Mouse (Mus musculus) adrenal gland, postnatal 4 days (tissue): ENCODE measurements around the gene Nt5dc2. TPM values are rescaled to one million over a fixed set of nuclear protein-coding genes. Genes with fewer than 3 reads are reported as not detected.

Experiments used
- DNase-seq, 2 experiments: peaks; one replicate each; pipeline ENCODE4 v3.0.0; 2021 to 2022; ENCODE audit warnings: low spot score in 2 of 2, mixed read lengths in 2 of 2
- total RNA-seq, 2 experiments: library from RNA; stranded (reverse); gene quantifications; 2 replicates each; pipeline ENCODE4 v1.2.3; 2021

Nt5dc2 gene
- total RNA-seq, 2 experiments from 2014 or later, result 82.1 to 84.4 TPM

DNA sequence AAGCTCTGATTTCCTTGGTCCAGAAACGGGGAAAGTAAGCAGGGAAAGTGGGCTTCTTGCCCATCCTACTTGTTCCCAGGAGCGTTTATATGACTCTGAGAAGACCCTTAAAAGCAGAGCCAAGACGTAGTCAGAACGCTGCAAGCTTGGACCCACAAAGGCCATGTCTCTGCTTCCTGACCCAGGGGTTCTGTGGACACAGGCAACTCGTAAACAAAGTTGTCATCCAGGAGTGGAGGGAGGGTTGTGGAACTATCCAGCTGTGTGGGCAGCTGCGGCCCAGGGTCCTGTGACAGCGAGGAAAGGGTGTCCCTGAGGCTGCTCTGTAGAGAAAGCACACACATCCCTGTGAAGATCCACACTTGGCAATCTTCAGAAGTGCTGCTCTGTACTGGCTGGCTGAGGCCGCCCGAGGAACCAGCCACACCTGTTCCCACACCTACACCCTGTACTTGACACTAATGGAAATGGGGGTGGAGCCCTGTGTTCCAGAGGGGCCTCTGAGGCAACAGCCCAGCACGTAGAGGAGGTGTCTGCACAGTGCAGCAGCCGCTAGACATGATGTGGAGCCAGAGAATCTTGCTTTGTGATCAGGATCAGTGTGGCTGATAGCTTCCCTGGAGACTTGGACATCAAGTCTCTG lies 2.3 kb downstream of the Nt5dc2 start:
- DNase-seq, result no peak

DNA sequence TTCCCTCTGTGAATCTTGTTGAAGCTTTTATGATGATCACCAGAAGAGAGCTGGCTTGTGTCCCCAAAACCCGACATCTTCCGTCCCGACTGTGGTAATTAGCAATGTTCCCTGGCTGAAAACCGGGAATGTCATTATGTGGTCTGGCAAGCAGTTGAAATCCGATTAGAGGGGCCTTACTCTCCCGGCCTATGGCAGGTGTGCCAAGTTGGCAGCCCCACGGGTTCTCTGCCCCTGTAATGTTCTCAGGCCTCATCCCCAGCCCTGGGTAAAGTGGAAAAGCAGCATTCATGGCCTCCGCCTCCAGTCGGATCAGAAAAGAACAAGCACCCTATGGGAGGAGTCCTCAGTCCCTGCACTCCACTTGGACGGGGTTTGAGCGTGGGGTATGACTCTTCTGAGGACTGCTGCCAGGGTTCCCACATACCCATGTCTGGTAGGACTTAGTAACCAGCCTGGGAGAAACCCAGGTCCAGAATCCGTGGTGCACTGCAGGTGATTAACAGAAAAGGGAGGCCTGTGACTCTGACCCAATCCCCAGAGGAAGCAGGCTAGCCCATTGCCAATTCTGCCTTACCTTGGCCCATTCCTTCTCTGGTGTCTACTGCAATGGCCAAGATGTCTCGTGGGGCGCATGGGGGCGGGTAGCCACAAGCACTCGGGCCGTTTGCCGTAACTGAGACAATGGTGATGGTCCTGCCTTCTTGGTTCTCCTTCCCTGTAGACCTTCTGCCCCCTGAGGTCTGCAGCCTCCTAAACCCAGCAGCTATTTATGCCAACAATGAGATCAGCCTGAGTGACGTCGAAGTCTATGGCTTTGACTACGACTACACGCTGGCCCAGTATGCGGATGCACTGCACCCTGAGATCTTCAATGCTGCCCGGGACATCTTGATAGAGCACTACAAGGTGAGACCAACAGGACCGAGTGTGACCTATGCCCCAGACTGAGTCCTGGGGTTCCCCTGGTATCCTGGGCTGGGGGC lies 3.5 kb downstream of the Nt5dc2 start:
- DNase-seq, result no peak

- DNase-seq, result no peak
Observed at GRCm38 (mm10) chr14:31135495-31136410, 4.9 kb downstream of the Nt5dc2 start.

DNA sequence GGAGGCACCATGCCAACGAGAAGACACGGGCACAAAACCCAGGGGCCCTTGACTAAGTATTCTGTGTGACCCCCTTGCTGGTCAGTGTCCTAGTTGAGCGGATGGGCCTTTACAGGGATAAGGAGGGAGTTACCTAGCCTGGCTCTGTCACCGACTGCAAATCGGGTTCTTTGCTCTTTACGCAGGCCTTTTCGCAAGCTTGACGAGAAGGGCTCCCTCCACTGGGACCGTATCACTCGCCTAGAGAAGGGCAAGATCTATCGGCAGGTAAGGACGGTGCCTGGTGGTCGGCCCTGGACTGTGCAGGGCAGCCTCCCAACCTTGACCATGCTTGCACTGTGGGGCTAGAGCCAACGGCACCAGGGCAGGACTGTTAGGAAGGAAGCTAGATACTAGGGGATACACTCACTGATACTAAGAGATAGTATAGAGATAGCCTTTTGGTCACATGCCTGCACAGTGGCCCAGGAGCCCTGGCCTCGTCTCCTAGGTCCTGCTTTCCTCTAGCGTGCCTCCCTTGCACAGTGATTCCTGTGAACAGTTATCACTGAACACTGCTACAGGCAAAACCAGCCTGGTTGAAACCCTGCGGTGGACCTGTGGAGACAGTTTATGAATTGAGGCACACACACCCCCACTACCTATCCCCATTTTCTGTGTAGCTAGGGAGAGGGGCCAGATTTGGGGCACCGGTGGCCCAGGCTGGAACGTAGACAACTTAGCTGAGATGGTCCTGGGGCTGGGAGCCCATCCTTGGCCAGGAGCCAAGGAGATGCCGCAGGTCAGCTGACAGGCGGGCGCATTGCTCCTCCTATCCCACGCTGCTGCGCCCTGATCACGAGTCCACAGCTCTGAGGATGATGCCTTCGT lies 5.8 kb downstream of the Nt5dc2 start:
- no peak for DNase-seq

GRCm38 (mm10) chr14:31137281-31137595 lies 6.4 kb downstream of the Nt5dc2 start:
- DNase-seq, result no peak

GRCm38 (mm10) chr14:31137791-31138190 lies 6.9 kb downstream of the Nt5dc2 start:
- DNase-seq, result no peak

DNA sequence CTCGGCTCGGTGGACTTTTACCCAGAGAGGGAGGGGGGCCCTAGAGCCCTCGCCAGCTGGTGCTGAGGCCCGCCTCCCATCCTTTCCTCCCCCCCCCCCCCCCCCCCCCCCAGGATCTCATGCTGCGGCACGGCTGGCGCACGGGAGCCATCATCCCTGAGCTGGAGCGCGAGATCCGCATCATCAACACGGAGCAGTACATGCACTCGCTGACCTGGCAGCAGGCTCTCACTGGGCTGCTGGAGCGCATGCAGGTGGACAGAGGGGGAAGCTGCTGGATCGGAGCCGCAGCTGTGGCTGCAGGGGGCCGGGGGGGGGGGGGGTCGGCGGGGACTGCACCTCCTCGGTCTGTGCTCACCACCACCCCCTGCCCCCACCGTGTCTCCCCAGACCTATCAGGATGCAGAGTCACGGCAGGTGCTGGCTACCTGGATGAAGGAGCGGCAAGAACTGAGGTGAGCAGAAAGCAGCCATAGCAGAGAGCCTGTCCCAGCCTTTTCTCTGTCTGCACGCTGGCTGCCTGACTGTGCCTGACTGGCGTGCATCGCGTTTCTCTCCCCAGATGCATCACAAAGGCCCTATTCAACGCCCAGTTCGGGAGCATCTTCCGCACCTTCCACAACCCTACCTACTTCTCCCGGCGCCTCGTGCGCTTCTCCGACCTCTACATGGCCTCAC lies 7.5 kb downstream of the Nt5dc2 start:
- DNase-seq, result no peak

GRCm38 (mm10) chr14:31138897-31139429 lies 8.1 kb downstream of the Nt5dc2 start:
- DNase-seq, result no peak

GRCm38 (mm10) chr14:31139666-31140065 lies 8.8 kb downstream of the Nt5dc2 start:
- DNase-seq, result no peak

- no peak for DNase-seq
Observed at GRCm38 (mm10) chr14:31140141-31140540, 9.3 kb downstream of the Nt5dc2 start.

GRCm38 (mm10) chr14:31141011-31141410 lies 10.2 kb downstream of the Nt5dc2 start:
- no peak for DNase-seq

DNA sequence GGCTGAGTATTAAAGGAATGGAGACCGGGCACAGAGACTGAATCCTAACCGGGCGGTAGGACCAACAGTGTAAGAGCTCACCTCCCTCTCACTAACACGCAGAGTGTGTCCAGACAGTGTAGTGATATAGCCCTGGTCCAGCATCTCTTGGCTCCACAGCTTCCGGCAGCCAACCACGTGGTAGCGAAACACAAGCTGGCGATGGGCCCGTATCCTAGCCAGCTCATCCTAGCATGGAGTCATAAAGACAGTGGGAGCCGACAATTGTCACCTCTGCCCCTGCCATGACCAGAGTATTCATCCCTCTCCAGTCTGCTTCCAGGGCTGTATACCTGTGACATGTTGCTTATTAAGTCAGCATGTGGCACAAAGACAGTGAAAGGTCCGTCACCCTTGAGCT lies 14.8 kb downstream of the Nt5dc2 start:
- DNase-seq, result no peak

DNA sequence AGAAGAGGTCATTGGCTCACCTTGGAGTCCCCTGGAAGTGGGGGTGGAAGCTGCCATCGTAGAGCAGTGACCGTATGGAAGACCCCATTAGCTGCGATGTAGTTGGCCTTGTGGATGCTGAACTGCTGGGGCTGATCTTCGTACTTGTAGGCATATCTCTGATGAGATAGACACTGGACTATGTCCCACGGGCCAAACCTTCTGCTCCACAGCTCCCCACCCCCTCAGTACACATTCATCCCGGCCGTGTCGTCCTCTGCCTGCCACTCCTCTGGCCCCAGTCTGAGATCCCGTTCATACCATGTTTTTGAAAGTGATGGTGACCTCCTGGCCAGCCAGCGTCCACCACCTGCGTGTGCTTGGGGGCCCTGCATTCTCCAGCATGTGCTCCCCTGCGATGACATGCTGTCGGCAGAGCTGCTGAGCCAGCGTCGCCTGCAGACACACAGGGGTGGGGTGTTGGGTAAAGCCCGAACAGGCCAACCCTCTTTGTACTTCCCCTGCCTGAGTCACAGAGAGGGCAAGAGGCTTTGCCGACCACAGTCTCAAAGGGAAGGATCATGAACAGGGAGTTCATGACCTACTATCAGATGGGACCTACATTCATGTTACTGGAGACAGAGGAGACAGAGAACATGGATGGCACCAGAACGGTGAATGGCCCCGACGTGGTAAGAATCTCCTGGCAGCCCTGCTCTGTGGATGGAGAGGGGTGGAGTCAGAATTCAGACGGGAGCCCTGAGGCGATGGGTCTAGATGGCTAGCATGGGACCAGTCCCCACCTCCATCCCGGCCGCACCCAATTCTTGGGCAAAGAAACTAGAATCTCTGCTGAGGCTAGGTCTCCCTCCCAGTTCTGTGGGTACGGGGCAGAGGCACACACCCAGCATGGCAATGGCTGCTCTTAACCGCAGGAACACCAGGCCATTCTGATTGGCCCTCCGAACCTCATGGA lies 29.6 kb downstream of the Nt5dc2 start:
- DNase-seq, result no peak

GRCm38 (mm10) chr14:31161191-31161590 lies 30.3 kb downstream of the Nt5dc2 start:
- DNase-seq, result no peak

DNA sequence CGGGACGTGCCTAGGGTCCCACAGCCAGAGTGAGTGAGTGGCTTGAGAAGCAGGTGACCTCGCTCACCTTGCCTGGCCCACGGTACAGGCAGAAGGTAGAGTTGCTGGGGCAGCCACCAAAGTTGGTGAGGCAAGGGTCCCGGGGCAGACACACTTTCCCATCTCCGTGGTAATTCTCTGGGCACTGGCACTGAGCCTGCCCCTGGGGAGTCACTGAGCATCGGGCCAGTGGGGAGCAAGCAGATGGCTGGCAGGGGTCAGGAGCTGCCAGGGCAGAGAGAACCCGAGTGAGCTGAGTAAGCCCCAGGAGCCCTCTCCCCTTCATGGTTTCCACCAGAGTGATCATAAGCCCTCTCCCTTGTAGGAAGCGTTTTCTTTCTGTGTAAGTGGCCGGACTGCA lies 30.8 kb downstream of the Nt5dc2 start:
- no peak for DNase-seq

DNA sequence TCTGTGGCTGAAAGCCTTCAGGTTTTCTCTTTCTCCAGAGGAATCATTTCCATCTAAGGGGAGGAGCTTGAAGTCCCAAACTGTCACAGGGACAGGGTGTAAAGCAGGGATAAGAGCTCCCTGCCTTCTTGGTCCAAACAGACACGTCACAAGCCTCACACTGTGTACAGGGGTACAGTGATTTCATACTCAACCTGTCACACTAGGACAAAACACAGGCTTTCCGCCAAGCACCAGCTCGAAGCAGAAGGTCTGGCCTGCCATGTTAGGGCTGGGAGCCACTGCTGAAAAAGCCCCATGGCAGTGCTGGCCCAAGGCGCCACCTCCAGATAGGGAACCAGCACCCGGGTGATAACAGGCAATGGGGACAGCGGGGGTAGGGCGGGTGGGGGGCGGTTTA lies 33.2 kb downstream of the Nt5dc2 start:
- DNase-seq, result no peak

DNA sequence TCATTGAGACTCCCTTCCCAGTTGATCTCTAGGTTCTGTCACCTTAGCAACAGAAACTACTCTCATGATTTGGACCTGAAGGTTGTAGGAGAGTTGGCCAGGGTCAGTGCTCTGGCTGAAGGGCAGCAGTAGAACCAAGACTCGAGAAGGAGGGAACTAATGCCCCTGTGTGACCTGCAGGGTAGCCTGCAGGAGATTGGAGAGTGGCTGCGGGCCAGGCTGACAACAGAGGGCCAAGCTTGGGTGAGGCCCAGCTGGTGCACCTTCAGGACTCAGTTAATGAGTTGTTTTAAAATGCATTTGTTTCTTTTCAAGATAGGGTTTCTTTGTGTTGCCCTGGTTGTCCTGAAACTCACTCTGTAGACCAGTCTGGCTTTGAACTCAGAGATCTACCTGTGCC lies 34.2 kb downstream of the Nt5dc2 start:
- no peak for DNase-seq

- no peak for DNase-seq
Observed at GRCm38 (mm10) chr14:31165458-31165857, 34.6 kb downstream of the Nt5dc2 start.
